Mouse (Mus musculus) megakaryocyte, embryonic 14.5 days (primary cell): ENCODE measurements around the gene Ntn3. TPM values are rescaled to one million over a fixed set of nuclear protein-coding genes. Genes with fewer than 3 reads are reported as not detected.
A peak's percentile ranks its signal among the peaks of the same experiment; 100 is the strongest.

Experiments
- H3K27me3 ChIP-seq: replicated peaks from 2 replicates; pipeline ENCODE3; 2012; ENCODE audit warnings: inconsistent platforms
- H3K36me3 ChIP-seq: replicated peaks from 2 replicates; pipeline ENCODE3; 2012; ENCODE audit warnings: low read length, inconsistent platforms, mixed read lengths
- H3K4me1 ChIP-seq: 2 replicates; pipeline ENCODE4 v1.6.1; 2012; ENCODE audit warnings: inconsistent platforms
- H3K4me3 ChIP-seq: replicated peaks from 2 replicates; pipeline ENCODE3; 2012; ENCODE audit warnings: moderate library complexity, mild to moderate bottlenecking, inconsistent platforms
- H3K9me3 ChIP-seq: 2 replicates; pipeline ENCODE4 v1.6.1; 2012; ENCODE audit warnings: inconsistent platforms
- FLI1 ChIP-seq: IDR thresholded peaks from 2 replicates; pipeline ENCODE4 v1.6.1; 2012; ENCODE audit warnings: low read length, inconsistent platforms, mixed read lengths
- GATA1 ChIP-seq: IDR thresholded peaks from 3 replicates; pipeline ENCODE4 v1.6.1; 2012; ENCODE audit warnings: mixed read lengths, low read length, inconsistent platforms, borderline replicate concordance
- polyA plus RNA-seq: library from polyadenylated mRNA; stranded (reverse); fragments of >175 nt; gene quantifications from 2 replicates; pipeline ENCODE4 v1.2.3, GENCODE M21; 2012; ENCODE audit warnings: low replicate concordance; ENCODE audit not compliant: insufficient read depth

The Ntn3 gene
- 0.25 TPM in 1 of 2 replicates, not detected in the other for polyA plus RNA-seq

DNA sequence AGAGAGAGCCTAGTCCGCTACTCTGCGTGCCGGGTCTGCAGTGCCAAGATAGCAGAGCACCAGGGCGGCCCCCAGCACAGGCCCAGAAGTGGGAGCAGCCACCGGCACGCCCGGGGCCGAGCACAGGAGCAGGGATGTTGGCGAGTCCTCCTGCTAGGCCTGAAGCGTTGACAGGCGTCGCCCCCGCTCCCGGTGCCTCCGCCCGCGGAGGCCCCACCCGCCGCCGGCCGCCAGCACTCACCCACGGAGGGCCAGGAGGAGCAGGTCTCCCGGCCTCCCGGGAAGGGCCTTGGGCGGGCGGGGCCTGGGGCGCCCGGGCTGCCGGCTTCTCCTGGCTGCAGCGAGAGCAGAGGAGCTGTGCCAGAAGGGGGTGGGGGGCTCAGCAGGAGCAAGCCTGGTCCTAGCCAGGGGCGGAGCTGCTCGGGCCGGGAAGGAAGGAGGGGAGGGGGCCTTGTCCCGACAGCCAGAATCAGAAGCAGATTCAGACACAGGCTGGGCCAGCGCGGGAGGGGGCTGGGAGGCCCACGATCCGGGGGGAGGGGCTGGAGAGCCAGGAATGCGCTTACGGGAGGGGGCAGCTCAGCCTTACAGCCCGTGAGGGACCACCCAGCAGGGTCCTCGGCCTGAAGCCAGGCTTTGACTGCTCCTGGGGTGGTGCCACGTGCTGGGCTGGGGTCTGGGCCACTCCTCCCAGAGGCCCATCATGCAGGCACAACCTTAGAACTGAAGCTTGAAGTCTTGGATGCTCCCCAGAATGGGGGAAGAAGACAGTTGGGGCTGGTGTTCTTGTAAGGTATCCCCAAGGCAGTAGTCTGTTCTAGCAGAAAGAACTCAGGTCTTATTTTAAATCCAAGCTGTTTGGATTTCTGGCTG lies at the start of gene Ntn3:
Gene Ntn3 (minus strand): TSS at position 489 of the 873 bp plus-strand sequence.
- peaks cover 70% of the 10 kb centered on the region for H3K27me3 ChIP-seq
- H3K36me3 ChIP-seq = peaks cover under 1% of the 10 kb centered on the region
- no peaks in the 10 kb centered on the region for H3K9me3 ChIP-seq
- peaks cover 76% of the 10 kb centered on the region for H3K4me1 ChIP-seq
- peak within 1 kb of the TSS; percentile 89 for H3K4me3 ChIP-seq
- TF ChIP-seq FLI1 = no peak
- no peak for TF ChIP-seq GATA1

DNA sequence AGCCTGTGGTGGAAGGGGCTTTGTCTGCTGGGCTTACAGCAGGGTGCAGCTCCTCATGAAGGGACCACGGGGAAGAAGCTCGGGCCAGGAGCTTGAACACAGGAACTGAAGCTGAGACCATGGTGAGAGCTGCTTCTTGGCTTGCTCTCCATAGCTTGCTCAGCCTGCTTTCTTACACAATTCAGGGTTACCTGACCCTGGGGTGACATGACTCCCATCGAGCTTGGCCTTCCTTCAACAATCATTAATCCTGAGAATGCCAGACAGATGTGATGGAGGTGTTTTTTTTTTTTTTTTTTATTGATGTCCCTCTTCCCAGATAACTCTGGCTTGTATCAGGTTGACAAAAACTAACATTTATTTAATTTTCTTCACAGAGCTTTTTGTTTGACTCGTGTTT lies 49.6 kb upstream of the Ntn3 start:
- Histone ChIP-seq H3K36me3 (no peaks in the 10 kb centered on the region), H3K27me3 (no peaks in the 10 kb centered on the region), H3K4me1 (no peaks in the 10 kb centered on the region), H3K4me3 (no peak overlapping the region), H3K9me3 (peaks cover 1% of the 10 kb centered on the region; the same call in 1 of the 2 replicates)
- TF ChIP-seq GATA1 (no peak), FLI1 (no peak)

DNA sequence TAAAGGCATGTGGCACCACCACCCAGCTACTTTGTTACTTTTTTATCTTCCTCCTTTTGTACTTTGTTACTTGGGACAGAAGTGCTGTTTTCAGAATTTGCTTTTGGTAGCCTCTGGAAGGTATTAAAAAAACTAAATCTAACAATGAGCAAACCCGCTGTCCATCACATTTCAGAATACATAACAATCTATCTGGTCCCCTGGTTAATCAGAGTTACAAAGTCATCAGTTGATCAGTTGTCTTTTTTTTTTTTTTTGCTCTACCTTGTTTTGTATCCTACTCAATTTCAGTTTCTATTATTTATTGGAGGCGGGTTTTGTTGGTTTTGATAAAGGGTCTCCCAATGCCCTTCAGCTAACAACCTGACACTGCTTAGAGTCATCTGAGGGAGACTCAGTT lies 43.0 kb upstream of the Ntn3 start:
- no peak for TF ChIP-seq GATA1
- no peak for TF ChIP-seq FLI1
- H3K4me3 ChIP-seq = no peak overlapping the region
- H3K9me3 ChIP-seq = no peaks in the 10 kb centered on the region; the same call in 1 of the 2 replicates
- H3K4me1 ChIP-seq = peaks cover 22% of the 10 kb centered on the region
- H3K27me3 ChIP-seq = no peaks in the 10 kb centered on the region
- H3K36me3 ChIP-seq = peaks cover 16% of the 10 kb centered on the region

DNA sequence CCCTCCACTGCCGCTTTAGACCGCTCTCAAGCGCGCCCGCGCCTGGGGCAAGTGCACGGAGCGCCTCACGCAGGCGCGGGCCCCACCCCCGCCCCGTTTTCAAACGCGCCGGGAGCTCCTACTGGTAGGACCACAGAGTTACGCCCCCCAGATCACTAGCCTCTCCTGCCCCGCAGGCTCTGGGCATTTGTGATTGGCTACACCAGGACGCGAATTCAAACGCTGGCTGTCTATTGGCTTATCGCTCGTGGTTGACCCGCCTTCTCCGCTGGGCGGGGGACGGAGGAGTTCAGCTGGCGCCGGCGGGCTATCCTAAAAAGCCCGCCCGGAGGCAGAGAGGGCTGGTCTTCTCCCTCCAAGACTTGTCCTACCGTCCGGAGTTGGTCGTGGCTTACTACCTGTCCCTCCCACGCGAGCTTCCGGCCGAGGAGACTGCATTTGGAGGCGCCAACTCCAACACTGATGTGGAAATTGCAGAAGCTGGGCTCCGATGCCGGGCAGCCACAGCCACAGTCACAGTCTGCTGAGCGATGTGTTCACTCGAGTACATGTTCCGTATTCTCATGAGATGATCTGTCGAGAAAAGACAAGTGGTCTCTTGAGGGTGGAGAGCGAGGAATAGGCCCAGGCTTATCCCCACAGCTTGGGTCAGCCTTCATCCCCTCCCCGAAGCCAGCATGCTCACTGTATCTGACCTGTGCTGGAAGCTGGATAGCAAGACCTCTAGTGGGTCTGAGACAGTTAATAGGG lies 42.2 kb upstream of the Ntn3 start, which contains the start of gene Ccnf:
Gene Ccnf (minus strand): TSS at position 165 of the 750 bp plus-strand sequence.
- TF ChIP-seq FLI1 = no peak
- Histone ChIP-seq H3K4me1 (peaks cover 22% of the 10 kb centered on the region), H3K9me3 (no peaks in the 10 kb centered on the region; the same call in 1 of the 2 replicates), H3K27me3 (no peaks in the 10 kb centered on the region), H3K36me3 (peaks cover 21% of the 10 kb centered on the region), H3K4me3 (peak within 1 kb of the TSS; percentile 99)

DNA sequence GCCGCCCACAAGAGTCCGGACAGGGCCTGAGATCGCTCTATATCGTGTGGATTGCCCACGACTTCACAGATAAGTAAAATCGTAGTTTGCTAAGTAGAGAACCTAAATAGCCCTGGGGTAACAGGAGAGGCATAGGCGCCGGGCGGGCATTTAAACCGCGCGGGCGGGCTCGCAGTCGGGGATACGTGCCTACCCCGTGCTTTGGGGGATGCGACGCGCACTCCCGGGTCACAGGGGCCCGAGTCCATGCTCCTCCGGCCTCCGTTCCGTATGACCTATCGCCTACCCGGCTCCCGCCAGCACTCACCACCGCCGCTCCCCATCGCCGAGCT lies 41.6 kb upstream of the Ntn3 start:
- Histone ChIP-seq H3K9me3 (no peaks in the 10 kb centered on the region; the same call in 1 of the 2 replicates), H3K27me3 (no peaks in the 10 kb centered on the region), H3K36me3 (peaks cover 26% of the 10 kb centered on the region), H3K4me1 (peaks cover 25% of the 10 kb centered on the region), H3K4me3 (peak overlapping the region; percentile 99)
- TF ChIP-seq GATA1 = no peak
- no peak for TF ChIP-seq FLI1

DNA sequence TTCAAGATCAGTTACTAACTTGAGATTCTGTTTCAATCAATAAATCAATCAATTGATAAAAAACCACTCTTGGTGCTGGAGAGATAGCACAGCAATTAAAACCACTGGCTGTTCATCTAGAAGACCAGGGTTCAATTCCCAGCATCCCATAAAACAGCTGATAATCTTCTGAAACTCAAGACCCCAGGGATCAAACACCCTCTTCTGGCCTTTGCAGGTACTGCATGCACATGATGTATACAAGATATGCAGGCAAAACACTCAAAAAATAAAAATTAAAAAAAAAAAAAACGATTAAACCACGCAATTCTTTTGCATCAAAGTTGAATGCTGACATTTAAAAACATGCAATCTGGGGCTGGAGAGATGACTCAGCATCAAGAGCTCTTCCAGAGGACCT lies 39.3 kb upstream of the Ntn3 start:
- H3K4me3 ChIP-seq = no peak overlapping the region
- no peaks in the 10 kb centered on the region for H3K27me3 ChIP-seq
- no peaks in the 10 kb centered on the region; the same call in 1 of the 2 replicates for H3K9me3 ChIP-seq
- H3K4me1 ChIP-seq = peaks cover 25% of the 10 kb centered on the region
- TF ChIP-seq GATA1 = no peak
- no peak for TF ChIP-seq FLI1
- H3K36me3 ChIP-seq = peaks cover 43% of the 10 kb centered on the region

DNA sequence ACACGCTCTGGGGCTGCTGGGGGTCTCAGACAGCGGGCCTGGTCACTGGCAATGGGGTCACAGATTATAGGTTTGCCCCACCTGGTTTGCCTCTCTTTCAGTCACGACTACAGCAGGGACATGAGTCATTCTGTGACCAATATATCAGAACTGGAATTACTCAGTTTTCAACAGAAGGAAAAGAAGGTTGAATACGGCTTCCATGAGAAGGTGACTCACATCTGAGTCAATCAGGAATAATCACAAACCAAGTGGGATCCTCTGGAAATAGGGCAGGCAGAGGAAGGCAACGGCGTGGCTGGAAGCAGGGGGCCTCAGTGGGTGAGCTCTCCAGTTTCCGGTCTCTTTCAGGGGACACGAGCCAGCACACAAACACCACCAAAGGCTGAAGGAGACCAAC lies 34.7 kb upstream of the Ntn3 start:
- peaks cover 3% of the 10 kb centered on the region; the same call in 1 of the 2 replicates for H3K4me1 ChIP-seq
- peaks cover 84% of the 10 kb centered on the region for H3K36me3 ChIP-seq
- no peaks in the 10 kb centered on the region for H3K27me3 ChIP-seq
- no peak for TF ChIP-seq FLI1
- TF ChIP-seq GATA1 = no peak
- H3K4me3 ChIP-seq = no peak overlapping the region
- no peaks in the 10 kb centered on the region; the same call in 1 of the 2 replicates for H3K9me3 ChIP-seq

DNA sequence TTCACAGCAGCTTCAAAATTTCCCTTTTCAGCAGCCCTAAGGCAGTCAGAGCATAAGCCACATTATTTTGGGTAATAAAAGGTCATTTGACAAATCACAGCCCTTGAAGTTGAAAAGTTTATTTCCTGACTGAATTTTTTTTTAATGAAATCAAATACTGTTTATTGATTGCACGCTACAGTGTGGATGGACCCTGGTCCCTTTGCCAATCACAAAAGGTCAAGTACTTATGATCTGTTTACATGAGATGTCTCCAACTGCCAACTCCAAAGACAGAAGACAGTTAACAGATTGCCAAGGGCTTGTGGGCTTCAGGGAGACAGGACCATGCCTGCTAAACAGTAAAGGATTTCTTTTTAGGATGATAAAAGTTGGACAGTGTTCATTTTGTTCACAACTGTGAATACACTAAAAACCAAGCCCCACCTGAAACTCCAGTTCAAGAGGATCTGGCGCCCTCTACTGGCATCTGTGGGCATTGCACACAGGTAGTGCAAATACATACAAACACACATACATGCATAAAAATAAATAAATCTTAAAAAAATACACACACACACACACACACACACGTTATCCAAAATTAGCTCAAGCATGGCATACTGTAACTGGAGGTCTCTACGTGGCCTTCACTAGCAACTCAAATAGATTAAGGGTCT lies 34.1 kb upstream of the Ntn3 start:
- Histone ChIP-seq H3K36me3 (peaks cover 84% of the 10 kb centered on the region), H3K9me3 (no peaks in the 10 kb centered on the region; the same call in 1 of the 2 replicates), H3K4me1 (peaks cover 3% of the 10 kb centered on the region; the same call in 1 of the 2 replicates), H3K4me3 (no peak overlapping the region), H3K27me3 (no peaks in the 10 kb centered on the region)
- TF ChIP-seq GATA1 (no peak), FLI1 (no peak)

DNA sequence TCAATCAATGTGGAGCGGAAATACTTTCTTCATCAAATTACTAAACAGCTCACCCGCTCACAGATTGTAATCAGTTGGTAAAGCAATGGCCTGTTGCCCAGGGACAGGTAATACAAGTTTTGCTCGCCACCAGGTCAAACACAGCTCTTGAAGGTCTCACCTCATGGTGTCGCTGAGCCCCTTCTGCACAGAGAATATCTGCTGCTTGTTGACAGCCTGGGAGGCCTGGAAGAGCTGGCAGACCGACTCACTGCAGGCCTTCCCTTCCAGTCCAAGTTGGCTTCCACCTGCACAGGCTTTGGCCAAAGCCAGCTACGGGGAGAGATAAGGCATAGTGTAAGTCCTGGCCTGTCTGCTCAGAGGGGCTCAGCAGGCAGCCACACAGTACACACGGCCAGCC lies 27.6 kb upstream of the Ntn3 start:
- 0 out of 2 replicates have a peak, but pooled peaks cover 10% of the 10 kb centered on the region for H3K4me1 ChIP-seq
- TF ChIP-seq FLI1 = no peak
- no peak for TF ChIP-seq GATA1
- H3K9me3 ChIP-seq = no peaks in the 10 kb centered on the region
- H3K4me3 ChIP-seq = no peak overlapping the region
- peaks cover 96% of the 10 kb centered on the region for H3K36me3 ChIP-seq
- H3K27me3 ChIP-seq = no peaks in the 10 kb centered on the region
